Mouse (Mus musculus): ENCODE measurements around the gene Ifit2. TPM values are rescaled to one million over a fixed set of nuclear protein-coding genes. Genes with fewer than 3 reads are reported as not detected.

Ifit2 gene
- total and polyA plus RNA-seq, 3 experiments: 0.69 to 2.7 TPM; not detected in 1

- no peaks in the 10 kb centered on the region for H3K9me3 ChIP-seq (replicated peaks; ENCODE audit: insufficient read depth, low read length)
- H3K36me3 ChIP-seq (ENCODE audit: control insufficient read depth in 1 of 2, insufficient read depth in 2 of 2, low read length in 2 of 2): peaks cover 0 to 3% of the 10 kb centered on the region in 2 experiments; a peak in 2 of 4 replicates
- TF ChIP-seq SMC3 (IDR thresholded peaks at IDR 0.05; ENCODE audit: low read depth, low read length): no peak
- TF ChIP-seq NRF1 (IDR thresholded peaks at IDR 0.05; ENCODE audit: insufficient read depth, low read depth, low read length, poor library complexity, severe bottlenecking): no peak
- no peak for TF ChIP-seq ETS1 (IDR thresholded peaks at IDR 0.05; ENCODE audit: low read depth, low read length)
- no peak for TF ChIP-seq MYB (IDR thresholded peaks at IDR 0.05; ENCODE audit: low read depth, low read length)
- no peak for TF ChIP-seq MAZ (IDR thresholded peaks at IDR 0.05; ENCODE audit: low read depth, low read length)
- TF ChIP-seq HCFC1 (IDR thresholded peaks at IDR 0.05; ENCODE audit: low read depth, low read length): no peak
- H3K9ac ChIP-seq (ENCODE audit: control insufficient read depth, low read depth, low read length, poor library complexity, severe bottlenecking): no peak overlapping the region
- H3K79me2 ChIP-seq (ENCODE audit: control insufficient read depth, insufficient read depth, low read length, poor library complexity): no peaks in the 10 kb centered on the region
- no peak overlapping the region for H3K4me3 ChIP-seq (ENCODE audit: control insufficient read depth in 1 of 2, insufficient read depth in 1 of 2, low read depth in 2 of 2, low read length in 2 of 2)
- no peak overlapping the region for H3K27ac ChIP-seq (ENCODE audit: control insufficient read depth, low read depth, low read length)
- no peak for DNase-seq (ENCODE audit: low read depth, low spot score)
- H3K27me3 ChIP-seq (ENCODE audit: control insufficient read depth in 1 of 2, insufficient read depth in 2 of 2, low read length in 2 of 2): no peaks in the 10 kb centered on the region
- peaks cover 0 to 2% of the 10 kb centered on the region in 2 experiments; a peak in 2 of 4 replicates for H3K4me1 ChIP-seq (ENCODE audit: control insufficient read depth in 1 of 2, insufficient read depth in 2 of 2, low read length in 2 of 2)
These were observed 2.5 kb downstream of the Ifit2 start for GRCm38 (mm10) chr19:34553021-34553420.

GRCm38 (mm10) chr19:34553522-34553921 is 3.0 kb downstream of the Ifit2 start:
- Histone ChIP-seq H3K79me2 (ENCODE audit: control insufficient read depth, insufficient read depth, low read length, poor library complexity) (no peaks in the 10 kb centered on the region), H3K4me1 (ENCODE audit: control insufficient read depth in 1 of 2, insufficient read depth in 2 of 2, low read length in 2 of 2) (peaks cover 0 to 2% of the 10 kb centered on the region in 2 experiments; a peak in 2 of 4 replicates), H3K27ac (ENCODE audit: control insufficient read depth, low read depth, low read length) (no peak overlapping the region), H3K9me3 (replicated peaks; ENCODE audit: insufficient read depth, low read length) (no peaks in the 10 kb centered on the region), H3K4me3 (ENCODE audit: control insufficient read depth in 1 of 2, insufficient read depth in 1 of 2, low read depth in 2 of 2, low read length in 2 of 2) (no peak overlapping the region), H3K36me3 (ENCODE audit: control insufficient read depth in 1 of 2, insufficient read depth in 2 of 2, low read length in 2 of 2) (peaks cover 0 to 3% of the 10 kb centered on the region in 2 experiments; a peak in 2 of 4 replicates), H3K9ac (ENCODE audit: control insufficient read depth, low read depth, low read length, poor library complexity, severe bottlenecking) (no peak overlapping the region), H3K27me3 (ENCODE audit: control insufficient read depth in 1 of 2, insufficient read depth in 2 of 2, low read length in 2 of 2) (no peaks in the 10 kb centered on the region)
- DNase-seq (ENCODE audit: low read depth, low spot score): no peak
- TF ChIP-seq ZNF384 (IDR thresholded peaks at IDR 0.05; ENCODE audit: low read depth, low read length): no peak
- no peak for TF ChIP-seq MYB (IDR thresholded peaks at IDR 0.05; ENCODE audit: low read depth, low read length)
- no peak for TF ChIP-seq E2F4 (IDR thresholded peaks at IDR 0.05; ENCODE audit: borderline replicate concordance, low read depth, low read length)
- TF ChIP-seq TCF12 (IDR thresholded peaks at IDR 0.05; ENCODE audit: low read depth, low read length): no peak
- TF ChIP-seq MAZ (IDR thresholded peaks at IDR 0.05; ENCODE audit: low read depth, low read length): no peak
- TF ChIP-seq NRF1 (IDR thresholded peaks at IDR 0.05; ENCODE audit: insufficient read depth, low read depth, low read length, poor library complexity, severe bottlenecking): no peak
- TF ChIP-seq TBP (IDR thresholded peaks at IDR 0.05; ENCODE audit: low read depth, low read length): no peak
- no peak for TF ChIP-seq UBTF (IDR thresholded peaks at IDR 0.05; ENCODE audit: borderline replicate concordance, insufficient read depth, low read depth, low read length)
- TF ChIP-seq ELF1 (IDR thresholded peaks at IDR 0.05; ENCODE audit: low read depth, low read length): no peak
- no peak for TF ChIP-seq CTCF (IDR thresholded peaks at IDR 0.05 in 2 of 3, conservative IDR thresholded peaks at IDR 0.05 in 1 of 3; ENCODE audit: control insufficient read depth in 1 of 3, insufficient read depth in 1 of 3, low read depth in 2 of 3, low read length in 3 of 3, poor library complexity in 1 of 3, severe bottlenecking in 1 of 3)
- no peak for TF ChIP-seq MEF2A (IDR thresholded peaks at IDR 0.05; ENCODE audit: extremely low read depth, insufficient replicate concordance, low read depth, low read length, poor library complexity, severe bottlenecking)
- no peak for TF ChIP-seq CHD2 (IDR thresholded peaks at IDR 0.05; ENCODE audit: low read length)
- no peak for TF ChIP-seq MAX (IDR thresholded peaks at IDR 0.05; ENCODE audit: low read length)
- no peak for TF ChIP-seq ZMIZ1 (IDR thresholded peaks at IDR 0.05; ENCODE audit: low read depth, low read length)
- TF ChIP-seq GATA1 (IDR thresholded peaks at IDR 0.05; ENCODE audit: low read depth, low read length): no peak
- TF ChIP-seq RCOR1 (IDR thresholded peaks at IDR 0.05; ENCODE audit: low read depth, low read length): no peak
- no peak for TF ChIP-seq SIN3A (IDR thresholded peaks at IDR 0.05; ENCODE audit: low read length)
- no peak for TF ChIP-seq ZC3H11A (IDR thresholded peaks at IDR 0.05; ENCODE audit: low read depth, low read length)
- no peak for TF ChIP-seq RAD21 (IDR thresholded peaks at IDR 0.05; ENCODE audit: low read depth, low read length)

Measured in MEL (cell line).